Mouse (Mus musculus) ES-E14 (cell line): Measurements from ENCODE around the gene Pcmt1.
"Not testable (repeated sequence)": the region's sequence is repeated elsewhere in the genome, so short reads cannot be mapped to it uniquely, and the experiment has no call there.

Source experiments
- CHD2 ChIP-seq: IDR thresholded peaks from 2 replicates; pipeline ENCODE4 v1.6.1; 2014; ENCODE audit warnings: mild to moderate bottlenecking, low read depth, low read length, inconsistent platforms
- HCFC1 ChIP-seq: IDR thresholded peaks from 2 replicates; pipeline ENCODE4 v1.6.1; 2012; ENCODE audit warnings: low read length, inconsistent platforms, borderline replicate concordance; ENCODE audit not compliant: insufficient read depth
- MAFK ChIP-seq: IDR thresholded peaks from 2 replicates; pipeline ENCODE4 v1.6.1; 2014; ENCODE audit warnings: mild to moderate bottlenecking, low read depth, low read length, inconsistent platforms; ENCODE audit not compliant: insufficient read depth
- ZC3H11A ChIP-seq: IDR thresholded peaks from 2 replicates; pipeline ENCODE4 v1.6.1; 2012; ENCODE audit warnings: low read depth, mild to moderate bottlenecking, inconsistent platforms, low read length, borderline replicate concordance

DNA sequence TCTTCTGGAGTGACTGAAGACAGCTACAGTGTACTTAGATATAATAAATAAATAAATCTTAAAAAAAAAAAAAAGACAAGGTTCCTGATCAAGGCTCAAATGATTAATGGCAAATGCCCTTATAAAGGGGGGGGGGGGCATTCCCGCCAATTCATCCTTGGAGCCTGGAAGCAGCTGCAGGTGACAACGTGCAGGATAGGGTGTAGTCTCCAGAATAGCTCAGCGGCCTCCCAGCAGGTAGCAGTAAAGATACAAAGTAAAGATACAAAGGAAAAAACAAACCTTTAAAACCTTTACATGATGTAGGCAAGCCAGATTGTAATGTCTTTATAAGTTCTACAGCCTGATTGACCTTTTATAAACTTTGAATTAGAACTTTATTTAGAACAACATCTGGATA lies 63.4 kb downstream of the Pcmt1 start:
- TF ChIP-seq HCFC1, CHD2, MAFK, ZC3H11A: not testable (repeated sequence)
